Mouse (Mus musculus): ENCODE measurements at regions not wholly inside any gene's neighbourhood (a gene's known extent, or its start where the extent isn't known, plus 50 kb on each side); places are given as distances from the start of the nearest gene placed in this dataset.

DNA sequence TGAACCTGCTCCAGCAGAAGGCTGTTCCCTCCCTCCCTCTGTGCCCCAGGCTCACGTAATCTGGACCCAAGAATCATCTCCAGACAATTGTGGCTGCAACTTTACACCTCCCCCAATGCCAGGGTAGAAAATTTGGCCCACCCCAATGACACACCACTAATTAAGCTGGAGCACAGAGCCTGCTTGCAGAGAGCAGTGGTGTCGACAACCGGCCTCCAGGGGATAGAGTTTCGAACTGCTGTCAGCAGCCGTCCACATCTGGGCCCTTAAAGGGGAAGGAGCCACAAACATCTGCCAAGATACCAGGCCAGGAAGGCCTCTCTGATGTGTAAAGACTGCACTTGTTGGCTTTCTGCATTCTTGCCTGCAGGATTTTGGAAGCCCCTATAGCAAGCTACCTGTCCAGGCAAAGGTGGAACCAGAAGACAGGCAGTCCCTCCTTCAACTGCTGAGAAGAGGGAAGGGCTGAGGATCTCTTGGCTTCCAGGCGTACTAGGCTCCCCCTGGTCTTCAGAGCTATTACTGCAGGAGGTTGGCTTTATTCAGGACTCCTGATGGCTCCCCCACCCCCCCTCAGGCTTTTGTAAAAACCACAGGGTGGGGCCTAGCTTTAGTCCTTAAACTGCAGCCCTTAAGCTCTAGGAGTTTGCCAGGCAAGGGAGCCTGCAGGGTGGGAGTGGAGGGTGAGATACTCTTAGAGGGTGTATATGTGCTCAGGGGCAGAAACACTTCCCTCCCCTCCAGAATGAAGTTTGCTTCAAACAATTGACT lies 160.5 kb upstream of the Sox11 start:
- TF ChIP-seq GATA2 (IDR thresholded peaks at IDR 0.05; ENCODE audit: borderline replicate concordance, low read depth, low read length) (no peak), POLR2AphosphoS5 (IDR thresholded peaks at IDR 0.05; ENCODE audit: insufficient replicate concordance, low read depth, low read length) (no peak), TAL1 (conservative IDR thresholded peaks at IDR 0.05; ENCODE audit: low read depth, low read length) (no peak), CTCF (IDR thresholded peaks at IDR 0.05; ENCODE audit: low read depth, low read length) (no peak), GATA1 (IDR thresholded peaks at IDR 0.05; ENCODE audit: borderline replicate concordance, low read length) (no peak)
- ATAC-seq (ENCODE audit: extremely low read depth, insufficient number of reproducible peaks, low FRiP score, poor library complexity, severe bottlenecking) (no peak), DNase-seq (ENCODE audit: low spot score) (no peak)
- H3K9me3 ChIP-seq (replicated peaks), result peaks cover 36% of the 10 kb centered on the region
- no peak overlapping the region for H3K4me3 ChIP-seq (ENCODE audit: low read depth, low read length)
- no peaks in the 10 kb centered on the region for H3K4me1 ChIP-seq (ENCODE audit: insufficient read depth, low read depth, low read length)
- H3K36me3 ChIP-seq (replicated peaks), result no peaks in the 10 kb centered on the region
- no peaks in the 10 kb centered on the region for H3K27me3 ChIP-seq (ENCODE audit: insufficient read depth, low read length)

DNA sequence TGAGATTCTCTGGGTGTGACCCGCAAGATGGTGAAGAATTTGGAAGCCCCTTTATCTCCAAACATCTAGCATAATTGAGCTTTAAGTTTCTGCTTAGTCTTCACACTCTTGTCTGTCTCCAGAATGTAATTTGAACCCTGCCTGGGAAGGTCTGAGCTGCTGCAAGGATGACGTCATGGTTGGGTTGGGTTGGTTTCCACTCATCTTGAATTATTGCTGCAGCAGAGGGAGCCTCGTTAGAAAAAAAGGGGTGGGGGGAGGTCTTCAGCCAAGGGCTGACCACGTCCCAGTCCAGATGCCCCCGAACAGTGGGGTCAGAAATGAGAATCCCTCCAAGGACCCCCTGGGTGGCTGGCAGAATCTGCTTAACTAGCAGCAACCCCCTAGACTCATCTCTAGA lies 158.1 kb upstream of the Sox11 start:
- no peaks in the 10 kb centered on the region for H3K4me1 ChIP-seq (ENCODE audit: insufficient read depth, low read depth, low read length)
- peaks cover 46% of the 10 kb centered on the region for H3K9me3 ChIP-seq (replicated peaks)
- no peak for DNase-seq (ENCODE audit: low spot score)
- H3K4me3 ChIP-seq (ENCODE audit: low read depth, low read length), result no peak overlapping the region
- ATAC-seq (ENCODE audit: extremely low read depth, insufficient number of reproducible peaks, low FRiP score, poor library complexity, severe bottlenecking), result no peak
- no peaks in the 10 kb centered on the region for H3K27me3 ChIP-seq (ENCODE audit: insufficient read depth, low read length)
- no peaks in the 10 kb centered on the region for H3K36me3 ChIP-seq (replicated peaks)
- TF ChIP-seq CTCF (IDR thresholded peaks at IDR 0.05; ENCODE audit: low read depth, low read length) (no peak), GATA2 (IDR thresholded peaks at IDR 0.05; ENCODE audit: borderline replicate concordance, low read depth, low read length) (no peak), GATA1 (IDR thresholded peaks at IDR 0.05; ENCODE audit: borderline replicate concordance, low read length) (no peak), TAL1 (conservative IDR thresholded peaks at IDR 0.05; ENCODE audit: low read depth, low read length) (no peak), POLR2AphosphoS5 (IDR thresholded peaks at IDR 0.05; ENCODE audit: insufficient replicate concordance, low read depth, low read length) (no peak)

DNA sequence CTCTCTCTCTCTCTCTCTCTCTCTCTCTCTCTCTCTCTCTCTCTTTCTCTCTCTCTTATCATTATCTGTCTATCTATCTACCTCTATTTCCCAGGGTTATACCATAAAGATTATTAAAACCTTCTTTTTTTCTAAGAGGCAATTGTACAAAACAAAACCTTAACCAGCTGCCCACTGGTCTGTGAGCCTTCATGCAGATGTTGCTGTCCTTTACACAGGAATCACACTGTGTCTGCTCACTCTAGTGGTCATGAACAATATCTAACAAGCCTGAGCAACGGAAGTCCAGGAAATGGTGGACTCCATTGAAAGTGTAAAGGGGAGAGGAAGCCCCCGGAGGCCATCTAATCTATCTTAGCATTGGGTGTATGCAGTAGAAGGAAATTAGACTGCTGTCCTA lies 156.9 kb upstream of the Sox11 start:
- no peak for DNase-seq (ENCODE audit: low spot score)
- H3K4me3 ChIP-seq (ENCODE audit: low read depth, low read length), result no peak overlapping the region
- no peak for ATAC-seq (ENCODE audit: extremely low read depth, insufficient number of reproducible peaks, low FRiP score, poor library complexity, severe bottlenecking)
- H3K27me3 ChIP-seq (ENCODE audit: insufficient read depth, low read length), result no peaks in the 10 kb centered on the region
- H3K4me1 ChIP-seq (ENCODE audit: insufficient read depth, low read depth, low read length), result no peaks in the 10 kb centered on the region
- peaks cover 40% of the 10 kb centered on the region for H3K9me3 ChIP-seq (replicated peaks)
- TF ChIP-seq GATA2 (IDR thresholded peaks at IDR 0.05; ENCODE audit: borderline replicate concordance, low read depth, low read length) (no peak), CTCF (IDR thresholded peaks at IDR 0.05; ENCODE audit: low read depth, low read length) (no peak), TAL1 (conservative IDR thresholded peaks at IDR 0.05; ENCODE audit: low read depth, low read length) (no peak), GATA1 (IDR thresholded peaks at IDR 0.05; ENCODE audit: borderline replicate concordance, low read length) (no peak), POLR2AphosphoS5 (IDR thresholded peaks at IDR 0.05; ENCODE audit: insufficient replicate concordance, low read depth, low read length) (no peak)
- H3K36me3 ChIP-seq (replicated peaks), result no peaks in the 10 kb centered on the region

GRCm38 (mm10) chr12:27496826-27497557 lies 154.6 kb upstream of the Sox11 start:
- TF ChIP-seq TAL1 (conservative IDR thresholded peaks at IDR 0.05; ENCODE audit: low read depth, low read length) (no peak), CTCF (IDR thresholded peaks at IDR 0.05; ENCODE audit: low read depth, low read length) (no peak), POLR2AphosphoS5 (IDR thresholded peaks at IDR 0.05; ENCODE audit: insufficient replicate concordance, low read depth, low read length) (no peak), GATA1 (IDR thresholded peaks at IDR 0.05; ENCODE audit: borderline replicate concordance, low read length) (no peak), GATA2 (IDR thresholded peaks at IDR 0.05; ENCODE audit: borderline replicate concordance, low read depth, low read length) (no peak)
- ATAC-seq (ENCODE audit: extremely low read depth, insufficient number of reproducible peaks, low FRiP score, poor library complexity, severe bottlenecking) (no peak), DNase-seq (ENCODE audit: low spot score) (no peak)
- Histone ChIP-seq H3K4me1 (ENCODE audit: insufficient read depth, low read depth, low read length) (no peaks in the 10 kb centered on the region), H3K36me3 (replicated peaks) (no peaks in the 10 kb centered on the region), H3K4me3 (ENCODE audit: low read depth, low read length) (no peak overlapping the region), H3K27me3 (ENCODE audit: insufficient read depth, low read length) (no peaks in the 10 kb centered on the region), H3K9me3 (replicated peaks) (peaks cover 47% of the 10 kb centered on the region)

GRCm38 (mm10) chr12:27492270-27492669 lies 149.9 kb upstream of the Sox11 start:
- no peaks in the 10 kb centered on the region for H3K36me3 ChIP-seq (replicated peaks)
- TF ChIP-seq TAL1 (conservative IDR thresholded peaks at IDR 0.05; ENCODE audit: low read depth, low read length) (no peak), CTCF (IDR thresholded peaks at IDR 0.05; ENCODE audit: low read depth, low read length) (no peak), GATA1 (IDR thresholded peaks at IDR 0.05; ENCODE audit: borderline replicate concordance, low read length) (no peak), GATA2 (IDR thresholded peaks at IDR 0.05; ENCODE audit: borderline replicate concordance, low read depth, low read length) (no peak), POLR2AphosphoS5 (IDR thresholded peaks at IDR 0.05; ENCODE audit: insufficient replicate concordance, low read depth, low read length) (no peak)
- H3K4me1 ChIP-seq (ENCODE audit: insufficient read depth, low read depth, low read length), result no peaks in the 10 kb centered on the region
- no peak overlapping the region for H3K4me3 ChIP-seq (ENCODE audit: low read depth, low read length)
- no peak for ATAC-seq (ENCODE audit: extremely low read depth, insufficient number of reproducible peaks, low FRiP score, poor library complexity, severe bottlenecking)
- H3K27me3 ChIP-seq (ENCODE audit: insufficient read depth, low read length), result no peaks in the 10 kb centered on the region
- H3K9me3 ChIP-seq (replicated peaks), result peaks cover 58% of the 10 kb centered on the region
- DNase-seq (ENCODE audit: low spot score), result no peak

- ATAC-seq (ENCODE audit: extremely low read depth, insufficient number of reproducible peaks, low FRiP score, poor library complexity, severe bottlenecking), result no peak
- no peak for DNase-seq (ENCODE audit: low spot score)
- Histone ChIP-seq H3K4me3 (ENCODE audit: low read depth, low read length) (no peak overlapping the region), H3K27me3 (ENCODE audit: insufficient read depth, low read length) (no peaks in the 10 kb centered on the region), H3K36me3 (replicated peaks) (no peaks in the 10 kb centered on the region), H3K9me3 (replicated peaks) (peaks cover 28% of the 10 kb centered on the region), H3K4me1 (ENCODE audit: insufficient read depth, low read depth, low read length) (no peaks in the 10 kb centered on the region)
- TF ChIP-seq GATA1 (IDR thresholded peaks at IDR 0.05; ENCODE audit: borderline replicate concordance, low read length) (no peak), TAL1 (conservative IDR thresholded peaks at IDR 0.05; ENCODE audit: low read depth, low read length) (no peak), GATA2 (IDR thresholded peaks at IDR 0.05; ENCODE audit: borderline replicate concordance, low read depth, low read length) (no peak), POLR2AphosphoS5 (IDR thresholded peaks at IDR 0.05; ENCODE audit: insufficient replicate concordance, low read depth, low read length) (no peak), CTCF (IDR thresholded peaks at IDR 0.05; ENCODE audit: low read depth, low read length) (no peak)
These were observed 138.9 kb upstream of the Sox11 start for GRCm38 (mm10) chr12:27481230-27481629.

Data from G1E (cell line).